Mouse (Mus musculus): Measurements from ENCODE around the gene Dffb. TPM values are rescaled to one million over a fixed set of nuclear protein-coding genes. Genes with fewer than 3 reads are reported as not detected.
"Not testable (repeated sequence)": the region's sequence is repeated elsewhere in the genome, so short reads cannot be mapped to it uniquely, and the experiment has no call there.

The Dffb gene
- total RNA-seq, 4 experiments from 2014 or later: 9.4 to 14.0 (median 11.4) TPM

GRCm38 (mm10) chr4:153966651-153967050 lies 8.3 kb downstream of the Dffb start:
- no peak for DNase-seq (ENCODE audit: low spot score in 2 of 2)

GRCm38 (mm10) chr4:153962631-153963030 lies 12.3 kb downstream of the Dffb start:
- DNase-seq (ENCODE audit: low spot score in 2 of 2): peak in 1 of 2 experiments; percentile 54

GRCm38 (mm10) chr4:153957444-153958250 lies 17.3 kb downstream of the Dffb start:
- DNase-seq (ENCODE audit: low spot score in 2 of 2): no peak

- DNase-seq (ENCODE audit: low spot score in 2 of 2): peak; percentile 92 to 98
These were observed 18.1 kb downstream of the Dffb start, which contains the start of gene A430005L14Rik for GRCm38 (mm10) chr4:153956569-153957405. Gene A430005L14Rik (plus strand): TSS chr4:153957237.

GRCm38 (mm10) chr4:153955651-153956050 lies 19.3 kb downstream of the Dffb start:
- DNase-seq (ENCODE audit: low spot score in 2 of 2): no peak

GRCm38 (mm10) chr4:153951692-153952091 lies 23.2 kb downstream of the Dffb start:
- no peak for DNase-seq (ENCODE audit: low spot score in 2 of 2)

- no peak for DNase-seq (ENCODE audit: low spot score in 2 of 2)
These were observed 23.8 kb downstream of the Dffb start for GRCm38 (mm10) chr4:153951150-153951549.

GRCm38 (mm10) chr4:153950372-153950771 lies 24.6 kb downstream of the Dffb start:
- no peak for DNase-seq (ENCODE audit: low spot score in 2 of 2)

- no peak for DNase-seq (ENCODE audit: low spot score in 2 of 2)
These were observed 29.2 kb downstream of the Dffb start for GRCm38 (mm10) chr4:153945741-153946140.

GRCm38 (mm10) chr4:153944261-153944660 lies 30.7 kb downstream of the Dffb start:
- DNase-seq (ENCODE audit: low spot score in 2 of 2): no peak

- DNase-seq (ENCODE audit: low spot score in 2 of 2): peak in 1 of 2 experiments; percentile 47
These were observed 31.7 kb downstream of the Dffb start for GRCm38 (mm10) chr4:153943243-153943642.

GRCm38 (mm10) chr4:153929921-153930320 lies 45.0 kb downstream of the Dffb start:
- no peak for DNase-seq (ENCODE audit: low spot score in 2 of 2)

GRCm38 (mm10) chr4:153929425-153929824 lies 45.5 kb downstream of the Dffb start:
- DNase-seq (ENCODE audit: low spot score in 2 of 2): no peak

GRCm38 (mm10) chr4:153928772-153929299 lies 46.1 kb downstream of the Dffb start:
- no peak for DNase-seq (ENCODE audit: low spot score in 2 of 2)

- not testable (repeated sequence) for DNase-seq (ENCODE audit: low spot score in 2 of 2)
These were observed 52.8 kb downstream of the Dffb start for GRCm38 (mm10) chr4:153922090-153922489.

GRCm38 (mm10) chr4:153920517-153921233 lies 54.3 kb downstream of the Dffb start:
- no peak for DNase-seq (ENCODE audit: low spot score in 2 of 2)

- peak in 1 of 2 experiments; percentile 5 for DNase-seq (ENCODE audit: low spot score in 2 of 2)
These were observed 57.0 kb downstream of the Dffb start for GRCm38 (mm10) chr4:153917773-153918500.

Measured in left cerebral cortex, adult 8-10 months (tissue).